Mouse (Mus musculus) thymus, adult 18-20 months (tissue): ENCODE data around the gene Gm4869.

Experiments
- DNase-seq, 2 experiments: peaks; one replicate each; pipeline ENCODE4 v3.0.0; 2022; ENCODE audit warnings: mixed read lengths in 2 of 2

Gene Gm4869

DNA sequence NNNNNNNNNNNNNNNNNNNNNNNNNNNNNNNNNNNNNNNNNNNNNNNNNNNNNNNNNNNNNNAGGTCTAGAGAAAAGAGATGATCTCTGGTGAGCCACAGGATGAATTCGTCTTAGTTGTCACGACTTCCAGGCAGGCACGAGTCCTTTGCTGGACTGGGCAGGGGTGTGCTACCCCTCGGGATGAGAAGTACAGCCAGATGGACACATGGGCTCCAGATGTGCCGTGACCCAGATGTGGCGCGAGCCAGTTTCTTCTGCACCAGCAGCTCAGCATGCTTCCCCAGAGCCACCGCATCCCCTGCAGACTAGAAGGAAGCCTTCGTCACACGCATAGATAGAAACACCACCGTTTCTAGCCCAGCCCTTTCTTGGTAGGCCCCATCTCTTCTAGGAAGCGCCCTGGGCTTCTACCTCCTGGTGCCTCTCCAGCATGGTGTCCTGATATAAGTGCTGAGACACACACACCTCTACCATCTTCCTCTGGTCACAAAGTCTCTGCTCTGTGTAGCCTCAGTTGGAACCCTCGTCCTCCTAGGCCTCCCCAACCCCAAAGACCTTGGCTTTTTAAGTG lies 92.8 kb downstream of the Gm4869 start:
- DNase-seq: no peak

DNA sequence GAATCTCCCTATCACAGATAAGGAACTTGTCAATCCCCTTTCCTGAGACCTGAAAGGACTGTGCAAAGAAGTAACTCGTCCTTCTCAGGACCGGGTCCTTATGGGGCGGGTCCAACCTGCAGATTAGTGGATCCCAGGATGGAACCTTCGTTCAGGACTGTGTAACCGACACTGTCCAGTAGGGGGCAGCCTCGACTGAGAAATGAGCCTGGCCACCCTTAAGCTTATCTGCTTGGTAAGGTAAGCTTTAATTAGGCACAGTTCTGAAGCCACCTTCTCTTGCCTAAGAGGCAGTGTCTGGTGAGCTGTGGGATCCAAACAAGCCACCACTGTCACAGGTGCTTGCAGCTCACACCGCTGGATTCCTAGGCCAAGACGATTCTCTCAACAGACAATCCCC lies 94.7 kb downstream of the Gm4869 start:
- DNase-seq: peak; percentile 53 to 57

DNA sequence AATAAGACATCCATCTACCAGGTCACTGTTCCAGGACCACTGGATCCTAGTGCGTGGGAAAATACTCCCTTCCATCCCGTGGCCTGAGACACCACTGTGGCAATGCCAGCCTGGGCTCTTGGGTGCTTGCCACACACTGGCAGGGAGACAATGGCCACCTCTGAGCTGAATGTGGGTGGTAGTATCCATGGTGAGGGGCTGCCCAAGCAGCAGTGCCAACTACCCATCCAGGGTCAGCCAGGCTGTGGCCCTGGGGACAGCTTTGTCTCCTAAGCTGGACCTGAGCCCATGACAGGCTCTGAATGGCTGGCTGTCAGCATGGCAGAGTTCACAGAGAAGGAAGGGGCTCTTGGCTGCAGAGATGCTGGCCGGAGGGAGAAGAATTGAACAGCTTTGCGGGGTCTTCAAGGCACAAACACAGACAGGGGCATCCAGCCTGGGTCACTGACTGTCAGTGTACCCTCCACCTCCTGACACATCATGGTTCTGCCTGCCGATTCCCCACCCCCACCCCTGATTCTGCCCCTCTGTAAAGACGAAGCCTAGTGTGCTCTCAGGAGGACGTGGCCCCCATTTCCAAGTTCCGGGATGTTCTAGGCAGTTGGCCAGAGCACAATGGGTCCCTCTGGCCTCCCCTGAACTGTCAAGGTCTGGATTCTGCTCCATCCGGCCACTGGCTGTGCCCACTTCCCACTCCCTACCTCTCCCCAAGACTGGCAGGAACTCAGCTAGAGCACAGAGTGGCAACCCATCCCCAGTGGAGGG lies 97.5 kb downstream of the Gm4869 start:
- DNase-seq: no peak
